Mouse (Mus musculus) regulatory T cell (primary cell): ENCODE measurements at regions not wholly inside any gene's neighbourhood (a gene's known extent, or its start where the extent isn't known, plus 50 kb on each side); places are given as distances from the start of the nearest gene placed in this dataset.

ENCODE experiments used
- in situ Hi-C: fragments of 300-600 bp; cut with MboI, MseI; formaldehyde crosslinking; loops from one replicate; pipeline ENCODE4 v1.15.1; 2025; ENCODE audit warnings: high pct_unique_total_duplicates

DNA sequence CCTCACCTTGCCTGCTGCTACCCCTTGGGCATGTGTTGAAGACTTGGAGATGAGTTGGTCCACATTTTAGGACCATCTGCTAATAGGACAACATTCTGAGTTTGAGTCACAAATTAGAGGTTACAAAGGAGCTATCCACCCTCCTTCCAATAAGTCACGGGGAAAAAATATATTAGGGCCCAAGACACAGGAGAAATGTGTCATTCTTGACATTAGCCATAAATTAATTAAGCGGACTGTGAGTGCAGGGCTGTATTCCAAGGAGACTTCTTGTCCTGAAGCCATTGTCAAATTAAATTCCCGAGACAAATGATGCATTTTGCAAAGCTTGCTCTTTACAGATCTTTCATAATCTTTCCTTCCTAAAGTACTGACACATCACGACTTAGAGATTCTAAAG, 79.2 kb downstream of the 1700020N01Rik start:
- in situ Hi-C loops = no loop called here

DNA sequence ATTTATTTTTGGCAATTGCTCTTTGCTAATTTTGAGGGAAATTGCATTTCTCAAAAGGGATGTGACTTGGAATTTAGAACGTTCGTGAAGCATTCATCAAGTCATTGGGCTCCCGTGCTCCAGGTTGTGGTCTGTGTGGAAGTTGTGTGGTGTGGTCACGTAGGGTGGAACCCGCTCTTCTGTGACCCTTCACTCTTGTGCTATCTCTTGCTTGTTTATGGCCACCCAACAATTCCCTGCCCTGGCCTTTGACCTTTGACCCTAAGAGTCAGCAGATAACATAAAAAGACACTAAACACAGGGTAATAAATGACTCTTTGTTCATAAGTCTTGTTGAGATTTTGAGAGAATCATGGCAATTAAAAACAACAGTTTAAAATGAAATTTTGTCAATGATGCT, 79.7 kb downstream of the 1700020N01Rik start:
- in situ Hi-C loops = no loop called here

DNA sequence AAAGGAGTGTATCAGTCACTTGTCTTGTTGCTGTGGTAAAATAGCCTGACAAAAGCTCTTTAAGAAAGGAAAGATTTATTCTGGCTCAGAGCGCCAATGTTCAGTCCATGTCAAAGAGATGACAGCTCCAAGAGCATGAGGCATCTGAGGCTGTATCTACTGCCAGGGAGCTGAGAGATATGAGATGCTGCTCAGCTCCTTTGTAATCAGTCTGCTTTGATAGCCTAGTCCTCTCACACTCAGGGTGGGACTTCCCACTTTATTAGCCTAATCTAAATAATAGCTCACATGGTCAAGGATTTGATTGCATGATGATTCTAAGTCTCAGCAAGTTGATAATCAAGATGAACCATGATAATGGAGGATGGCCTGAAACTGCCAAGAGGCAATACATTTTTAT, 80.9 kb downstream of the 1700020N01Rik start:
- in situ Hi-C loops = no loop called here

DNA sequence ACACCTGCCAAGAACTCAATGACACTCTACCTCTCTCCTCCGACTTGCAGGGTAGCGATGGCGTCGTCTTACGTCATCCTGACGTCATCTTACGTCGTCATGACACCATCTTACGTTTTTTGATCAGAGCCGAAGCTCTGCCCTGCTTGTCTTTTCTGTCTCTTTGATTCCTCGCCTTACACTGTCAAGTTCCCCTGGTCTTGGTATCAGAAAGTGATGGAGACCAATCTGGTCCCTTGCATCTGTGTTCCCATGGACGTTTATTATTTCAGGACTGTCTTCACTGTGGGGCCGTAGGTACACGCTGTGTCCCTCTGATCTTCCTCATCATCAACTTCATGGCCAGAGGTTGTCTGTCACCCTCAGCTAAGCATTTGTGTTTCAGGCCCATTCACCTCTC, 82.8 kb downstream of the 1700020N01Rik start:
- in situ Hi-C loops = no loop called here

DNA sequence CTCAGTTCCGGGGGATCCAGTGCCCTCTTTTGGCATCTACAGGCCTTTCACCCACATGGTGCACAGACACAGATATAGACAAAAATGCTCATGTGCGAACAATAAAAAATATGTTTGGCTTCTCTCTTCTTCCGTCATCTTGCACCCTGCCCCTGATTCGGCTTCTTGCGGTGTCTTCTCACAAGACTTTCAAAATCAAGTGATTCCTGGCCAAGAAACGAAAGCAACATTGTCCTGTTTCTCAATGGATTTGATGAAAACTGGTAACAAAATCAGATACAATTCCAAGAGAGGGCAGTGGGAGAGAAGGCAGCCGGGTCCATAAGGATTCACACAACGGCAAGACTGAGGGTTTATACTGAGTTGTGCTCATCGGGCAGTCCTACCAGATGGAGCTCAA, 85.0 kb downstream of the 1700020N01Rik start:
- in situ Hi-C loops = no loop called here

DNA sequence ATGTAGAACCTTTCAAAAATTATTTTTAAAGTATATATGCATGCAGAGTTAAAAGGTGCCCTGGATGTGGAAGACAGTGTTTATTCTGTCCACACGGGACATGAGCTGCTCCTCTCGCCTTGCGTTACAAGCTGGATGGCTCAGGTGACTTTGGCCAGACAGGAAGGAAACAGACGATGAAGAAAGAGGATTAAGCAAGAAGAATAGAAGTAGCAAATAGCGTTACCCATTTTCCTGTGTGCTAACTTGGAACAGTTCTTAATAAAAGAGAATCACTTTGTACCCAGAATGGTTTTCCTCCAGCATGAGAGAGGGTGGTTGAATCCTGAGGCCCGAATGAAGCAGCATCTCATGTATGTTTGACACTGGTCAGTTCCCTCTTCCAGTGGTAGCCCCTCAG, 85.4 kb downstream of the 1700020N01Rik start:
- in situ Hi-C loops = no loop called here

DNA sequence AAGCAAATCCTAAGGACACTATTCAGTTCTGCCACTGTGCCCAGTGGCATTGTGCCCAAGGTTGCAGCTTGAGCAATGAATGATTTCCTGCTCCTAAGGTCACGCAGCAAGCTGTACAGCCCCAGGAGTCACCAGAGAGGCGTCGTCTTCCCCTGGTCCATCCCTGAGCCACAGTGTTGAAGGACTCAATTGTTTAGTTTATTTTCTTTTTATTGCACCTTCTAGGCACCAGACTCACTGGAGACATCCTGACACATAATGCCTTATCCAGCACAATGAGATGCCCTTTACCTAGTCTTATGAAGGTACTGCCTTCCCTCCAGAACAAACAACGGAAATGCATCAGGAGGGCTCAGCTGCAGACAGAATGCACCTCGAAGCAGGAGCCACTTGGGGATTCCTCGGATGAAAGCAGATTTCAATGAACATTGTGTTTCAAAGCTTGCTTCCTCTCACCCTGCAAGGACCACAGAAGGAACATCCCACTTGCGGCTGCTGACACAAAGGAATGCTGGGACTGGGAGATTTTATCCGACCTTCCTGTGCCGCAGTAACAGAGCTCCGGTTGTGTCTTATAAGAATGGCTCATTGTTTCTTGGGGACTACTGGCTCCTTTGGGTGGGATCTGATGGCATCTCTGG, 86.0 kb downstream of the 1700020N01Rik start:
- in situ Hi-C loops = no loop called here

DNA sequence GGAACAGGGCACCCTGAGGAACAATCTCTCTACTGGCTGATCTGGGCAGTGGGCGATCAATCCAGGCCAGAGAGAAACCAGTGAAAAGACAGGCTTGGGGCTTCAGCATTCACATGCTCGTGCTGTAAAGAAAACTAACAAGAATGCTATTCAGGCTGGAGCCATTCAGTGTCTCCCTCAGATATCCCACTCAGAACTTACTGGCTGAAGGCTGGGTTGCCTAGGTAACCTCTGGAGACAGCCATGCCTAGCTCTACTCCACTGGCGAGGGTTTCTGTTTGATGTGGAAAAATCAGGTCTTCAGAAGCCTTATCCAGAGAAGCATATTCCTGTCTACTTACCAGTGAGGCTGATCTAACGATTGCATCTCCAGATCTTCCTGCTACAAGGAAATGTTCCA, 87.8 kb downstream of the 1700020N01Rik start:
- in situ Hi-C loops = no loop called here

DNA sequence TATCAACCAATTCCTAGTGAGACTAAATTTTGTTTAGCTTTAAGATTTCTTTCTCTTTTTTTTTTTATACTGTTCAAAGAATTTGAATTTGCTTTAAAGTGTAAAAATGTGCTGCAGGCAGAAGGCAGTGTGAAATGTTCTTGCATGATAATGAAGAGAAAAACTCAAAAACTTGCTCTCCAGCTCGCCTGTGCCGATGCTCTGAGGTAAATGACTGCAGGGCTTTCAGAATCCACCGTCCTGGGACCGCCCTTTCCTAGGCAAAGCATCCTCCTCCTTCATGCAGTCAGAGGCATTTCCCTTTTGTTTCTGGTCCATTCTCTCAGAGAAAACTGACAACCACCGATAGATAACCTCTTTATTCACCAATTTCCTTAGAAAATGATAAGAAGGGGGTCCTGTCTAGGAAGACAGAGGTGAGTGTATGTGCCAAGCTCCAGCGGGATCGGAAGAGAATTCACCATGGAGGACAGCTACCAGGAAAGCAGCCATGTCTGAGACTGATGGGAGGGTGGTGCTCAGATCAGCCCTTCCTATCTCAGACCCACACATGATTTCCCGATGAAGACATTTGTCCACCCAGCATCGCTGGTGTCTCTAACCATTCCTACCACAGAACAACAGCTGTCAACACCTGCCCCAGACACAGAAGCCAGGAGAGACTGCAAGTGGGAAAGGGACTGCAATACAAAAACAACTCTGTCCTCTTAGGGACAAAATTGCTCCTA, 91.5 kb downstream of the 1700020N01Rik start:
- in situ Hi-C loops = no loop called here

DNA sequence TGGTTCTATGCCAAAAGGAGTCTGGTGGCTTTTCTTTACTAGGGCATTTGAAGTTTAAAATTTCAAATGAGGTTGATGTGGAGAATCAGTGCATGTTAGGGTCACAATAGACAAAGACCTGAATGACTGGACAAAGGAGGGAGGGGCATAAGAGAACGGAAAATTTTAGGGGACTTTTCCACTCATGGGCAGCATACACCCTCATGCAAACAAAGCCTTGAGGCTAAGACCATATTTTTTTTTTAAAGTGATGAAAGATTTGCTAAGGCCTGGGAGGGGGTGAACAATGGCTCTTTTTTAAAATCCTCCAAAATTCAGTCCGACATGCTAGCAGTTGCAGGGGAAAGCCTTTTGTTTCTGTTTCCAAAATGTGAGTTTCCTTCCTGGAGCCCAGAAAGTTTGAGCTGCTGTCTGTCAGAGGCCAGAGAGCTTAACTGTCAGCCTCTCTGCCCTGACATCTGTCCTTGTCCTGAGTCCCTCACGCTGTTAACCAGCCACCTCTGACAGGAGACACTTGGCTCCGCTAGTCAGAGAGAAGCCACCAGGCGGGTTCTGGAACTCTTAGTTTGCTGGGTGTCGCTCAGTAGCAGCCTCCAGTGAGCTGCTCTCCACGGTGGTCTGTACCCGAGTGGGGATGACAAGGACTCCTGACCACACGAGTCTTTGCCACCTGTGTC, 92.3 kb downstream of the 1700020N01Rik start:
- in situ Hi-C loops = no loop called here

GRCm38 (mm10) chr10:21686060-21686459, 93.1 kb downstream of the 1700020N01Rik start:
- in situ Hi-C loops = no loop called here

GRCm38 (mm10) chr10:21687484-21687883, 94.5 kb downstream of the 1700020N01Rik start:
- in situ Hi-C loops = no loop called here

DNA sequence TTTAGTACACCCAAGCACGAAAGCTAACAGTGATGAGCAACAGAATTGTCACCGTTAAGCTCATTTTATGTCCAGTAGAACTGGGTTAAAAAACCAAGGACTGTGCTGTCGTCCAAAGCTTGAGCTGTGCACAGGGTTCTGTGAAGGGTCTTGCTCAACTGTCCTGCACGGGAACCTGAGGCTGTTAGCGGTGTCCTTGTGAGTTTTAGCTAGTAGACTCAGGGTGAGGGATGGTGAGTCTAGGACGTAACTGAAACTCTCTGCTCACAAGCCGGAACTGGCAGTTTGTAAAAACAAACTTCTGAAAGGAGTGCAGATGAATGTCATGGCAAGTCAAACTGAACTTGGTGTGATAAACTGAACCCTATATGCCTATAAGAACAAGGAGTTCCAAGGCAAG, 95.6 kb downstream of the 1700020N01Rik start:
- in situ Hi-C loops = no loop called here

GRCm38 (mm10) chr10:21689847-21690269, 96.9 kb downstream of the 1700020N01Rik start:
- in situ Hi-C loops = no loop called here

DNA sequence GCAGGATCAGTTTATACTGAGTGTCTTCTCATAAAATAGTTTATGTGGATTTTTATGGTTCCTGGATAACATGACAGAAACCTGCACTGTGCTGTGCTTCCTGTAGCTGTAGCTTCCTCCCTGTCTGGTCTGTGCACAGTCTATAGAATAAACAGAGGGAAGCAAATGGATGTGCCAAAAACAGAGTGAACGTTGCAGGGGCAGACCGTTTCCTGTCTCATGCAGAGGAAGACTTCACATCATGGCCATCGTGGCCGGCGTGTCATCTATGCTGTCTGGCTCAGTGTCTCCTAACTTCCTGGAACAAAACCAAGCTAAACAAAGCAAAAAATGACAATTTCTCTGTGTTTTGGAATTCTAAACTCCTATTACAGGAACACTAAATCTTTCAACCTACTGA, 102.2 kb downstream of the 1700020N01Rik start:
- in situ Hi-C loops = no loop called here

- in situ Hi-C loops = no loop called here
These were observed 103.7 kb downstream of the 1700020N01Rik start for GRCm38 (mm10) chr10:21696671-21697070.

- in situ Hi-C loops = no loop called here
These were observed 108.6 kb downstream of the 1700020N01Rik start for GRCm38 (mm10) chr10:21701580-21701979.

DNA sequence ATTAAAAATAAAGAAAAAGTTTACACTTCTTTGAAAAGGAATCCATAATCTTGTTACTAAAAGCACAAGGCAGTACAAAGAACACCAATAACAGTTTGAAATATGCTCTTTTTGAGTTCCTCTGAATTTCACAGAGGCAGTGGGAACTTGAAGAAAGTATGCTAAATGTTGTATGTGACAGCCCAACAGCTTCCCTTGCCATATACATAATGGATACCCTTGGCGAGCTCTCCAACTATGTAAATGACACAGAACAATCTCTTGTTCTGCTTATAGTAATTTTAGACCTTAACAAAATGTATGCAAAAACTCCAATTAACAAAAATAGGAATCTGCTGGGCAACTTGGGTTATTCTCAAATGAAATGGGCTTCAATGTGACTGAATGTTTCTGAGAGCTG, 109.2 kb downstream of the 1700020N01Rik start:
- in situ Hi-C loops = no loop called here

- in situ Hi-C loops = no loop called here
These were observed 118.9 kb downstream of the 1700020N01Rik start for GRCm38 (mm10) chr10:21711866-21712265.

DNA sequence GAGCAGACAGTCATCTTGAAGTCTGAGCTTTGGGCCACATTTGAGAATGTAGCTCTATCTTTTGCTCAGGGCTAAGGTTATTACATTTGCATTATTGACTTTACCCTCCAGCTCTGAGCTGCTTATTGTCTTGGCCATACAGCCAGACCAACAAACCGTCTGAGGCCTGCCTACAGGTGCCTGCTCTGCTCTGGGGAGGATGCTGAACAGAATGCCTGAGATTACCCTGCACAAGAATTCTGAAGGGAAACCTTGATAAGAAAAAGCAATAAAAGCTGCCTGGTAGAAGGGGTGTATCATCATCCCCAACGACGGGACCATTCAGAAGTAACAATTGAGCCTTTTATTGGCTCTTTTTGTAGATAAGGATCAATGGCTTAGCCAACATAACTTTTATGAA, 119.9 kb downstream of the 1700020N01Rik start:
- in situ Hi-C loops = no loop called here

GRCm38 (mm10) chr10:21715436-21715835, 122.5 kb downstream of the 1700020N01Rik start:
- in situ Hi-C loops = no loop called here

DNA sequence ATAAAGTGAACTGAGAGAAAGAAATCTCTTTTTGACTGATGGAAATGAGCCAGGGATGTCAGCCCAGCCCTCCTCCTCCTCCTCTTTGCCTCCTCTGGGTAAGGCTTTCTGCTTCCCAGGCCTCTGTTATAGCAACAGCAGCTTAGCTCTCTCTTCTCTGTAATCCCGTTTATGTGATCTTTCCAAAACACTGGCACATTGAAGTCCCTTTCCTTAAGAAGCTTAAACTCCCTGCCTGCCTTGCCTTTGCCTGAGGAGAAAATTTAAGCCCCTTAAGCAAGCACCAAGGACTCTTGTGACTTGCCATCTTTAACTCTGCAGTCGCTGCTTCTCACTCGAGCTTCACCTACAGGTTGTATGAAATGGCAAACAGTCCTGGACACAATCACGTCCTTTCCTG, 125.2 kb downstream of the 1700020N01Rik start:
- in situ Hi-C loops = no loop called here

DNA sequence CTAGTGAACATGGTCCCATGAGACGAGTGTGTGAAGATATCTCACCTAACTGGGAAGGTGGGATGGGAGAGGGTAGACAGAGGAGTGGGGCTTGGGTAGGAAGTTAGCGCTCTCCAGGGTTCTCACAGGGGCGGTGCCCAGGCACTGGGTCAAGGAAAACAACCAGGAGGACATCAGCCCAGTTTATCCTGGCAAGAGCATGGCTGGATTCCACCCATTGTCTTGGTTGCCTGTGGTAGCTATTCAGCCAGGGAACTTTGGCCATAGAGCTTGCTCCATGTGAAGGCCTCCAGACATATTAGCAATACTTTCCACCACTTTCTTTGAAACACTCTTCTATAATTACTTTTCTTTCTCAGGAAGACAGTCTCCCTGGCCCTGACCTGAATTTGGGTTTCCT, 131.4 kb downstream of the 1700020N01Rik start:
- in situ Hi-C loops = no loop called here
